8 mouse cellular contexts compared by ENCODE assay signal in the genomic region with DNA sequence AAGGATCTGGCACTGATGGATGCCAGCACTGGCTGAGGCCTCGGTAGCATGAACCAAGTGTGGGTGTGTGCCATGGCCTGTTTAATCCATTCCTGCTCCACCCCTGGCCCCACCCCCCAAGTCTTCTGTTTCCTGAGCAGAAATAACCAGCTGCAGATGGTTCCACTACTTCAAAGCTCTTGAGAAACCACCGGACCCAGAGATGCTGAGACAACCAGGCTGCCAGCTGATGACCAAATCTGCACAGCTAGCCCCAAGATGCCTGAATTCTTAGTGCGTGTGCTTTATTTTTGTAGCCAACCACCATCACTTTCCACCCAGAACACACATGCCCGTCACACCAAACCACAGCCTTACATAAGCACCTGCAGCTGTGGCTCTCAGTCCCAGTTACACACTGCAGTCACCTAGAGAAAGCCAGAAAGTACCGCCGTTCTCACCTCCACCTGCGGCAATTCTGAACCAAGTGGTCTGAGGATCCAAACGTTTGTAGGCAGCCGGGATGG. TPM values are rescaled to one million over a fixed set of nuclear protein-coding genes. Genes with fewer than 3 reads are reported as not detected.
DNase-seq lines count a peak whose midpoint lies in the region; ATAC-seq and TF ChIP-seq lines count a peak whose summit lies in the region.

No protein-coding gene starts in this region.

- 71% methylated on average over 9 of the region's 9 CpGs for WGBS in heart, embryonic 15.5 days
- WGBS in heart, embryonic 10.5 days = 78% methylated on average over 9 of the region's 9 CpGs
- WGBS in forebrain, embryonic 16.5 days = 83% methylated on average over 9 of the region's 9 CpGs

- H3K4me1 ChIP-seq in heart, embryonic 15.5 days (replicated peaks) = peaks cover 88% of the 10 kb centered on the region
- peaks cover 91% of the 10 kb centered on the region for H3K4me1 ChIP-seq in heart, embryonic 10.5 days
- 0 out of 2 replicates have a peak, but pooled peaks cover under 1% of the 10 kb centered on the region for H3K4me1 ChIP-seq in forebrain, embryonic 16.5 days (replicated peaks; ENCODE audit: control insufficient read depth, insufficient read depth, low read length)

- 0 out of 2 replicates have a peak overlapping the region, but pooled peaks have one; percentile 1 for H3K4me2 ChIP-seq in heart, embryonic 15.5 days
- H3K4me2 ChIP-seq in forebrain, embryonic 16.5 days (ENCODE audit: low read length) = no peak overlapping the region

- H3K9me3 ChIP-seq in heart, embryonic 15.5 days (replicated peaks) = no peaks in the 10 kb centered on the region
- H3K9me3 ChIP-seq in heart, embryonic 10.5 days = no peaks in the 10 kb centered on the region
- H3K9me3 ChIP-seq in forebrain, embryonic 16.5 days (ENCODE audit: control insufficient read depth, low read length) = no peaks in the 10 kb centered on the region

- H3K27me3 ChIP-seq in heart, embryonic 15.5 days = no peaks in the 10 kb centered on the region
- H3K27me3 ChIP-seq in heart, embryonic 10.5 days (ENCODE audit: insufficient read depth, poor library complexity, severe bottlenecking) = no peaks in the 10 kb centered on the region
- H3K27me3 ChIP-seq in forebrain, embryonic 16.5 days (replicated peaks; ENCODE audit: control insufficient read depth, insufficient read depth, low read length) = no peaks in the 10 kb centered on the region

- H3K36me3 ChIP-seq in heart, embryonic 15.5 days = 0 out of 2 replicates have a peak, but pooled peaks cover 11% of the 10 kb centered on the region
- H3K36me3 ChIP-seq in heart, embryonic 10.5 days = peaks cover 14% of the 10 kb centered on the region
- H3K36me3 ChIP-seq in forebrain, embryonic 16.5 days (ENCODE audit: control insufficient read depth, insufficient read depth) = no peaks in the 10 kb centered on the region

- H3K4me3 ChIP-seq in heart, embryonic 15.5 days = no peak overlapping the region
- no peak overlapping the region for H3K4me3 ChIP-seq in heart, embryonic 10.5 days
- H3K4me3 ChIP-seq in gastrocnemius, adult 2 months = no peak overlapping the region
- no peak overlapping the region for H3K4me3 ChIP-seq in forebrain, embryonic 16.5 days (replicated peaks; ENCODE audit: low read length)

- H3K9ac ChIP-seq in heart, embryonic 15.5 days = no peak overlapping the region
- no peak overlapping the region for H3K9ac ChIP-seq in forebrain, embryonic 16.5 days (replicated peaks; ENCODE audit: low read depth, low read length)

- intact Hi-C loops in gastrocnemius, adult 2 months (cut with DNase I) = no loop called here

- TF ChIP-seq CTCF in gastrocnemius, adult 2 months (IDR thresholded peaks at IDR 0.05) = no peak

- DNase-seq in heart, embryonic 10.5 days (ENCODE audit: low spot score) = no peak
- peak; percentile 83 for DNase-seq in gastrocnemius, adult 2 months
- no peak for DNase-seq in right cerebral cortex, adult 2 months (ENCODE audit: low spot score in 2 of 2)
- no peak for DNase-seq in frontal cortex, postnatal 25 days (ENCODE audit: low spot score in 2 of 2)

- ATAC-seq in heart, embryonic 15.5 days (replicated peaks; ENCODE audit: insufficient number of reproducible peaks, insufficient read depth, low FRiP score, low read depth) = no peak
- peak; percentile 69 for ATAC-seq in CD4-positive, CD25-positive, alpha-beta regulatory T cell, adult 4 months
- ATAC-seq in megakaryocyte-erythroid progenitor cell, adult 5-6 weeks (replicated peaks; ENCODE audit: low FRiP score, low TSS enrichment, poor library complexity, severe bottlenecking) = peak; percentile 34; the same call in 1 of the 2 replicates
- no peak for ATAC-seq in forebrain, embryonic 16.5 days

- peak overlapping the region; percentile 34; the same call in 1 of the 2 replicates for H3K27ac ChIP-seq in heart, embryonic 15.5 days
- H3K27ac ChIP-seq in heart, embryonic 10.5 days = no peak overlapping the region
- peak overlapping the region; percentile 73 for H3K27ac ChIP-seq in gastrocnemius, adult 2 months
- no peak overlapping the region for H3K27ac ChIP-seq in forebrain, embryonic 16.5 days (ENCODE audit: low read length)

RNA-seq across cellular contexts. Expression of a gene that starts 20.3 kb away (rescaled TPM):
- polyA plus RNA-seq in heart, embryonic 15.5 days (2015; fragmentation: Nextera tagmentation; extraction: Ambion mirVana) = 11.6 and 14.8 TPM in 2 replicates
- polyA plus RNA-seq in heart, embryonic 10.5 days (2016; fragmentation: Nextera tagmentation; extraction: Ambion mirVana) = 15.2 and 20.0 TPM in 2 replicates
- 10 to 100 TPM; 15.6 to 36.9 TPM for polyA plus RNA-seq in CD4-positive, CD25-positive, alpha-beta regulatory T cell, adult 4 months (2017; shearing (Covaris generic))
- 10 to 100 TPM; 61.7 to 75.3 TPM for total RNA-seq in gastrocnemius, adult 2 months (2021)
- total RNA-seq in megakaryocyte-erythroid progenitor cell, adult 5-6 weeks (2014; fragmentation: Nextera tagmentation) = 14.1 and 19.7 TPM in 2 replicates
- total RNA-seq in megakaryocyte-erythroid progenitor cell, adult 5-6 weeks (2017) = 11.9 and 15.9 TPM in 2 replicates
- polyA plus RNA-seq in forebrain, embryonic 16.5 days (2015; fragmentation: Nextera tagmentation; extraction: Ambion mirVana) = 7.4 and 7.8 TPM in 2 replicates

Comparison
In these comparisons a context has a peak if more than half of its experiments do, and no peak if none do; other contexts are left out.
1. H3K27ac ChIP-seq: peak in heart, embryonic 15.5 days (single experiment) and gastrocnemius, adult 2 months (single experiment); none in heart, embryonic 10.5 days (single experiment) and forebrain, embryonic 16.5 days (single experiment).
2. ATAC-seq: peak in CD4-positive, CD25-positive, alpha-beta regulatory T cell, adult 4 months (single experiment) and megakaryocyte-erythroid progenitor cell, adult 5-6 weeks (single experiment); none in heart, embryonic 15.5 days (single experiment) and forebrain, embryonic 16.5 days (single experiment).